Mouse (Mus musculus) thymus, postnatal 25 days (tissue): ENCODE data around the gene Alk.
A peak's percentile ranks its signal among the peaks of the same experiment; 100 is the strongest.

Source experiments
- DNase-seq: peaks from one replicate; pipeline ENCODE4 v3.0.0; 2022

Gene Alk

GRCm38 (mm10) chr17:72604610-72604980 is at the start of gene Alk:
Gene Alk (minus strand): TSS chr17:72604627.
- DNase-seq = peak; percentile 63

DNA sequence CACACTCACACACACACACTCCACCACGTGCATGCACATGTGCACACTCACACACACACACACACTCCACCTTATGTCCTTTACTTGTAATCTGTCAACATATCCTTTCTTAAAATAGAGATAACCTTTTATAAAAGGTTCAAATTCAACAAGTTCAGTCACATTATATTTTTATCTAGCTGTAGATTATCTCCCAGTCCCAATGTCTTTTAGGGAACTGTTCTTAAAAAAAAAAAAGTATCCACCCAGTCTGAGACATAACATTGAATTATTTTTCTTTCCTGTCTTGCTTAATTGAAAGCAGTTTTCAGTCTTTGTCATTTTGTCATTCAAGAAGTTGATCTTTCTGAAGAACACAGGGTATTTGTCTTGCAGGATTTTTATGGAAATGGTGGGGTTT is 48.4 kb upstream of the Alk start:
- no peak for DNase-seq

DNA sequence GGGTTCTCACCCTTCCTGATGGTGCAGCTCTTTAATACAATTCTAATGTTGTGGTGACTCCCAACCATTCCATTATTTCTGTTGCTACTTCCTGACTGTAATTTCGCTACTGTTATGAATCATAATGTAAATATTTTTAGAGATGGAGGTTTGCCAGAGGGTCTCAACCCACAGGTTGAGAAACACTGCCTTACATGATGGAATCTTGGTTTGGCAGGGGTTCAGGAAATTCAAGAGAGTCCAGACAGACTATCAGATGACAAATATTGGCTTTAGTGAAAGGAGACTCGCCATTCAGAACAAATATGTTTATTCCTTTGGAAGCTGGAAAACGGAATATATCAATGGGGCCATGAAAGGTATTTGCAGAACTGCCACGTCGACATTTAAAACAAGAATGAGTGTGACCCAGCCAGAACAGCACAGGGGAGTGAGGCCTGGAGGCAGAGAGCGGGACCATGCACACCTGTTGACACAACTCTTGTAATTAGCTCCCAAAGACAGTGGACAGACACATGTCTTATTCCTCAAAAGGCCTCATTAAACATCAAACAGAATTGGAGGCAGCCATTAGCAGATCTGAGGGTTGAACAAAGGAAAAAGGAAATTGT is 44.3 kb upstream of the Alk start:
- DNase-seq = no peak

DNA sequence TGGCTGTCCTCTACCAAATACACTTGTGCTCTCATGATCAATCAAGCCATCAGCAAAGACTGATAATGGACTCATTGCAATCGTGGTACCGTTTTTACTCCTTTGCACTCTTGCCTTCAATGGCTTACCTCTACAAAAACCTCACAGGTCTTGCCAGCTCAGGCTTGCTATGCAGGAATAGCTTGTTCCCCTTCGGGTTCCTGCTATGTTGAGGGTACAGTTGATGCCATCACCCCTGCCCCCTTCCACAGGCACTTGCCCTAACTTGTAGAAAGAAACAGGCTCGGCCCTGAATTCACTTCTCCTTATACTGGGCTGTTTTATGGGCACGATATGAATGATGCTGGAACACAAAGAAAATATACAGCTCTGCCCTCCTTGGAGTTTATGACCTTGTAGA is 41.7 kb upstream of the Alk start:
- no peak for DNase-seq

DNA sequence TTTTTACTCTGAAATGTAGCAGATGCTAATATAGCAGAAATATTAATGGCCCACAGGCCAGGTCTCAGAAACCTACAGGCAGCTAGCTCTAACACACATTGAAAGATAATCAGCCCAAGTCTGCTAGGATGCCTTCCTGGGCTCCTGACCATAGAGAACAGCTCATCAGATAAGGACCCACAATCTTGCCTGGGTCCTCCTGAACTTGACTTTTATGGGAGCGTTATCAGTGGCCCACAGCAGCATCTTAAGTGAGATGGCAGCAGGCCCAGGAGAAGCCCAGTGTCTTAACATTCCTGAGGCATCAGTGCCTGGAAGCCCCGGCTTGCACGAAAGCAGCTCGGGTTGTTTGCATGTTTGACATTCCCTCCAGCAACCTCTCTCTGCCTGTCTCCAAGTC is 35.7 kb upstream of the Alk start:
- no peak for DNase-seq

DNA sequence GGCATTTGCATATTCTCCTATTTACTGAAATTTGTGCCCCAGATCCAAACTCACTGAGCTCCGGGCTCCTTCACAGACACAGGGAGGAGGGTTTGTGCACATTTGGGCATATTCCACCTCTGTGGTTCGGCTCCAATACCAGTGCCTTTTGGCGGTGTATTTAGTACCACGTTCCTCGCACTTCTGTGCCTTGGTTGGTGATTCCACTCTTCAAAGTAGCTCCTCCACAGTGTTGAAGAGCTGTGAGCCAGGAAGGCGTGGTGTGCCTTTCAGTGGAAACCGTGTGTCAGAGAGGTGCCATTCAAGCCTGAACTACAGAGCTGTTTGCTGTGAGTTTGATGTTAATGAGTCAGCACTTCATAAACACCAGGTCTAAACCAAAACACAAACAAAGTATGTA is 35.0 kb upstream of the Alk start:
- no peak for DNase-seq

- DNase-seq = peak; percentile 66
Observed at GRCm38 (mm10) chr17:72606251-72606650, 1.8 kb upstream of the Alk start.

DNA sequence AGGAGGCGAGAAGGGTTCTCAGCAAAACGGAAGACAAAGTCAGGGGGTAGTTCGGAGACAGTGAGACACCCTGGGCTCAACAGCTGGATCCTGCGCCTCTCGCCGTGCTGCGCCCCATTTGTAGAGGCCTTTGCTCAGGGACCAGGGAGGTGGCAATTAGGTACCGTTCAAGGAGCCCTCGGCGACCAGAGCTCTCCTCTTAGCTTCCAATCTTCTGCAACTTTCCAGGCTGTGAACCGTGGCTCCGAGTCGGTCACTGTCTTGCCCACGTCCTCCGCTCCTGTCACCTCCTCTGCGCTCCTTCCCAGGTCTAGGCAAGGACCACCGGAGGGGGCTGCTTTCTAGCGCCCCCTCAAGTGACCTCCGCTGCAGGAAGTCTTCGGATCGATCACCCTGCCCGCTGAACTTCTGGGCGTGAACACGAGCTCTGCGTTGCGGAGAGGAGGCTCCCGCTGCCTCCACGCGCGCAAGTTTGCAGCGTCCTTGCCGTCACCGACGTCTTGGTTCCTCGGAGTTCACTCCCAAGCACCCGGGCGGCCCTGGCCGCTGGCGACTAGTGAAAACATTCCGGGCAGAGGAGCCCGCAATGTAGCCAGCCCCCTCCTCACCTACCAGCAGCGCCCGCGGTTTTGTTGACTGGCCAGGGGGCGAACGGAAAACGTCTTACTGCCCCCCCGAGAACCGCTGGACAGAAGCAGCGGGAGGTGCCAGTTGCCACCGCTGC is 379 bp downstream of the Alk start:
- DNase-seq = no peak

DNA sequence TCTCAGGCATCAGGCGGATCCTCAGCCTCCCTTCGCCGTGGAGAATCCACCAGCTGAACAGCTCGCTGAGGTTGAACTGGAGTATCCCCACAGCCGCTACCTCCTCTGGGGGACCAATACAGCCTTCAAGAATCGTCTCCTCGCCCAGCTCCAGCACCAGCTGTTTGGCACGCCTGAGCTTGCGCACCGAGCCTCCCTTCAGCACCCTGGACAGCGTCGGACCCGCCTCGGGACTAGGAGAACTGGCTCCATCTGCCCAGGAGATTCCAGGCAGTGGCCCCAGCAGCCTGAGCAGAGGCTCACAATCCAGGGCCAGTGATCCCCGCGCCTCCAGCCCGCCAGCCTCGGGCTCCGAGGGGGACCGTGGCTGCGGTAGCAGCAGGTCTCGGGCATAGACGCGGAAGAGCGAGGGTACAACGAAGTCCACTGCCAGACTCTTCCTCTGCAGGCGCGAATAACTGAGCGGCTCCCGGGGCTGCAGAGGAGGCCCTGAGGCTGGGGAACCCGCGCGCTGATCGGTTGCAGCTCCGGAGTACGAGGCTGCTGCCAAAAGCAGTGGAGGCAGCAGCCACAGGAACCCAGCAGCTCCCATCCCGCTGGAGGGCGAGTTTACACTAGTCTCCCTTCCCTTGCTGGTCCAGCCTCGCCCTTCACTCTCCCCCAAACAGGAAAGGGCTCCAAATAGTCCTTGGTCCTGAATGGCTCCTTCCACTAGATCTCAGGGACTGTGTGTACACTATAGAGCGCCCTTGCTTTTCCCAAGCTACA is 1.1 kb downstream of the Alk start:
- peak; percentile 26 for DNase-seq

- DNase-seq = no peak
Observed at GRCm38 (mm10) chr17:72600806-72601205, 3.6 kb downstream of the Alk start.

DNA sequence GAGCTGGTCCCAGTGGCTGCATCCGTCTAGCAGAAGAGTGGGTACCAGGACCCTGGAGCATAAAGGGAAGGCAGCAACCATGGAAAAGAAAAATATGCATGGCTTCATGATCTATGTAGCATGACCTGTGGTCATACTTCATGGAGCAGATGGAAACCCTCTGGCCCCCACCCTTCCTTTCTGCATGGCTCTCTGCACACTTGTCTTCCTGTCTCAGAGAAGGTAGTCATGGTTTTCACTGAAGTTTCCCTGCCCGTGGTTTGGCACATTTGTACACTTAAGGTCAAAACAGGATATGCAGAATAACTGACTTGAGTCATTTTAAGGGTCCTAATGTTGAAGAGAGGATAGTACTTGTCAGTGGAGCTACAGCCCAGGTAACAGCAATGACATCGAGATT is 16.8 kb downstream of the Alk start:
- no peak for DNase-seq

DNA sequence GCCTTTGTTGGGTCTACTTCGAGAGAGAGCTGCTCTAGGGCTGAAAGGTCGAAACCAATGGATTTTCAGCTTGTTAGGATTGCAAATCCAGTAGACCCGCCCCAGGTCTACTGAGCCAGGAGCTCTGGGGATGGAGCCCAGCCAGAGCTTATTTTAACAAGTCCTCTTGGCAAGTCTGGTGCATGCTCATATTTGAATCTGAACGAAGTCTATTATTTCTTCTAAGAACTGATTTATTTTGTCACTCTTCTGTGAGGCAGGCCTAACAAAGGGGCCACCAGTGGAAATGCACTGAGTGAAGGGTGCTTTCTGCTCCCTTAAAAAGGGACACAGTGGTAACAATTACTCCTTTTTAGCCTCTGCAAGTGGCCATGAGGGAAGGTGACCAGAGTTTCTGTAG is 24.3 kb downstream of the Alk start:
- no peak for DNase-seq

DNA sequence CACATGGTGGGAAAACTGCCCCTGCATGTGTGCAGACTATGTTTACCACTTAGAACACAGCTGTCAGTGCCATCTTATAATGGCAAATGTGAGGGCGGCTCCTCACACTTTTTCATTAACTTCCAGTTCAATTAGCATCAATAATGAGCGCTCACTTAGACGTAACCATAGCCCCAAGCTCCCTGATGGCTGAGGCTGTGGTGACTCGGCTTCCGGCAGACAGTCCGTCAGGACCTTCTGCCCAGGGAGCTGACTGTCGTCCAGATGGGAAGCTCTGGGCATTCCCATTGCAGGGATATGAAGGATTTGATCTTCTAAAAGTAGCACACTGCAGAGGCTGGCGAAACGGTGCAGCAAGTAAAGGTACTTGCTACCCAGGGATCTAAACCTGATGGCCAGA is 25.1 kb downstream of the Alk start:
- DNase-seq = no peak

GRCm38 (mm10) chr17:72571379-72571778 is 33.0 kb downstream of the Alk start:
- DNase-seq = no peak

DNA sequence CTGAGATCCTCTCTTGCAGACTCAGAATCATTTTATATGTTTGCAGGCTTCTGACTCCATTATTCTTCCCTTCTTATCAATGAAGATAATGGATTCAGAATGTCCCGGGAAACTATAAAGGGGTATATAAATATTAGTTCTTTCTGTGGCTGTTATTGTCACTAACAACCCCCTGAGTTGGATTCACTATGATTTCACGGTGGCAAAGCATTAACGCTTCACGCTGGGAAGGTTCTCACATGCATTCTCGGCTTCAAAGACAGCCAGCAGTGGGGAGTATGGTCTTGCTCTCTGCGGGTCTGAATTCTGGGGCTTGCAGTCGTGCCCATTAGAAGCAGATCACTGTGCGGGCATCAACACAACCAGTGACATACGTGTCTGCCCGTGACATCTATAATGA is 34.9 kb downstream of the Alk start:
- no peak for DNase-seq

GRCm38 (mm10) chr17:72563423-72563822 is 41.0 kb downstream of the Alk start:
- no peak for DNase-seq

GRCm38 (mm10) chr17:72561471-72561870 is 43.0 kb downstream of the Alk start:
- DNase-seq = no peak

DNA sequence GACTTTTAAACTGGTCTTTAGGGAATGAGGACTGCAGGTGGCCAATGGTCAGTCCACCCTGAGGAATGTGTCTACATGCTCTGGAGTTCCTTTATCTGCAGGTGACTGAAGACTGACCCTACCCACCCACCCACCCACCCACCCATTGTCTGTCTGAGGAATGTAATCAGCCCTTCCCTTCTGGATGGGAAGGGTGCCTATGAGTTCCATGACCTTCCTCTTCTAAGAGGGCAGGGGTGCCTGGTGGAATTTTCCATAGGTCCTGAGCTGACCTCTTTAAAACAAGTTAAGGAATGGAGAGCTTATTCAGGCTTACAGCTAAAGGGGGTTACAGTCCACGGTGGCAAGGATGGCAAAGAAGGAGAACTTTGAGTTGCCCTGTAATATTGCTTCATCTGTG is 43.7 kb downstream of the Alk start:
- DNase-seq = no peak

DNA sequence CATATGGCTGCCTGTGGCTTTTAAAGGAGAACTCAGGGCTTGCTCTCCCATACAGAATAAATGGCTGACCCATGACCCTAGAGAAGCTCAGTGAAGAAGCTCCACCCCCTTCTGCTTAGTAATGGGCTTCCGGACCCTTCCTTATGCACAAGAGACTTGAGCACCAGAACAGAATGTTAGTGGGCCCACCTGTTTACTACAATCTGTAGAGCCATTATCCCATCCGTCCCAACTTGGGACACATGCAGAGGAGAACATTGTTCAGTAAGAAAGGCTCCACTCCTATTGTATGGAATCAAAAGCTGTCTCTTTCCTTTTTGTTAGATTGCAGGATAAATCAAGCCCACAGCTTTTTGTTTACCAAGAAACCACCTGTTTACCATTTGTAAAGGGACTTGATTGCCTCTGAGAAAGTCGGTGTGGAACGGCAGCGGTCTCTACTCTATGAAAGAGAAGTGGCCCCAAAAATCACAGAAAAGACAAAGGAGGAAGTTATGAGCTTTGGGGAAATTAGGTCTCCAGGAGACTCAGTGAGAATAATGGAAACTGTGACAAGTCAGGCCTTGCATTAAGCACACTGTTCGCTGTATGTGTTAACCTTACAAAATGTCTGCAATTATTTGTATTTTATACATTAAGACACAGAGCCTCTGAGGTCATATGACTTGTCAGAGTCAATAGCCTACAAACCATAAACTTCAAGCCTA is 47.2 kb downstream of the Alk start:
- DNase-seq = no peak

GRCm38 (mm10) chr17:72546274-72546673 is 58.2 kb downstream of the Alk start:
- no peak for DNase-seq

DNA sequence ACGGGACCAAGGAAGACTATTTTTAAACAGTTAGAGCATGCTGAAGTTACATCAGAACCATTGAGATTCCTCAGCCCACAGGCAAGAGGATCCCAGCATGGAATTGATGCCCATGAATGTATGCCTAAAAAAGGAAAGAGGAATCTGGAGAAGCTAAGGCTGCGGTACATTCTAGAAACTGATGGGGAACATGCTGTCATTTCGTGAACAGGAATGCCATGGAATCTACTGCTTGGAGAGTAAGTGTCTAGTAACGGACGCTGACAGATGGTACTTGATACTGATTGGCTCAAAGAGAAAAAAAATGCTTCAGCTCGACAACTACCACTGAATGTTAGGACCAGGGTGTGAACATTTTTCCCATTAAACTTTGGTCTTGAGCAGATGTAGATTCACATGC is 69.1 kb downstream of the Alk start:
- DNase-seq = no peak

DNA sequence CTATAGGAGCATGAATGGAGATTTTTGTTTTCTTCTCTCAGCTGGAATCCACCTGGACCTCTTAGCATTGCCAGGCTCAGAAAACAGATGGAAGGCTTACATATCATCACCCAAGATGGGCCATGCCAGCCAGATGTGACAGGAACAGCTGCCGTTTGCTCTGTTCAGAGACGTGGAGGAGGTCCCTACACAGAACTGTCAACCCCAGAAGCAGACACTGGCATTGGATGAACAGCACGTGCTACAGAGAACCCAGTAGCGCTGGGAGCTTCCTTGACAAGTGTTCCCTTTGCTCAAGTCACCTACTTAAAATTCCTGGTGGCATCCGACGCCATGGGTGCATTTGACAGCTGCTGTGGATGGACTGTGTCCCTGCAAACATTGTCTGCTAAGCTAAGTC is 72.2 kb downstream of the Alk start:
- no peak for DNase-seq

DNA sequence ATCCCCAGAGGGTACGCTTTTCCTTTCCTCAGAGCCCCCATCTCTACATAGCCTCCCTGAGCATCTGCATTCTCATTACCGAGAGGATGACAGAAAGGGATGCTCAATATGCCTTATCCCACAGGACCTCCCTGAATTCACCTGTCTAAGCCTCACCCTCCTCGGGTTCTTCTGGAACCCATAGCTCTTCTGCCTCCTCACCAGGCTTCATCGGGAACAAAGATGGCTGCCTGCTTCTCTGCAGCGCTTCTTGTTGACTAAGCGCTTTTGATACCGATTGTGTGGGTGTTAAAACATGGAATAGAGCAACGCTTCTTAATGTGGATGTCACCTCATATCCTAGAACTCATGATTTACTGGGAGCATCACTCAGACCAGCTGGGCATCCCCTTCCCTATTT is 75.9 kb downstream of the Alk start:
- DNase-seq = no peak

- DNase-seq = no peak
Observed at GRCm38 (mm10) chr17:72527481-72527880, 76.9 kb downstream of the Alk start.
